In genomic region chr19:21723911-21724655, GRCm38 (mm10) we compare ENCODE assay signal across 12 mouse cellular contexts. TPM values are rescaled to one million over a fixed set of nuclear protein-coding genes. Genes with fewer than 3 reads are reported as not detected.
A peak's percentile ranks its signal among the peaks of the same experiment; 100 is the strongest.
DNase-seq lines count a peak whose midpoint lies in the region; ATAC-seq and TF ChIP-seq lines count a peak whose summit lies in the region.
"Had no signal": no experiment of that assay in that cellular context is flagged by ENCODE, and none has a peak within 500 bp of the region (broad histone marks: within the 10 kb centered on the region; RNA-seq: fewer than 3 reads in every experiment).

No protein-coding gene starts in this region.

- WGBS in hindbrain, postnatal 0 days: 27% methylated on average over 8 of the region's 8 CpGs
- 94% methylated on average over 8 of the region's 8 CpGs for WGBS in limb, embryonic 11.5 days

- intact Hi-C loops in heart, postnatal 25 days (cut with DNase I): no loop called here

- no peak overlapping the region for H3K9ac ChIP-seq in hindbrain, postnatal 0 days (replicated peaks; ENCODE audit: low read length)
- H3K9ac ChIP-seq in limb, embryonic 11.5 days (ENCODE audit: low read length): no peak overlapping the region
- H3K9ac ChIP-seq: stomach, embryonic 15.5 days had no signal

- no peaks in the 10 kb centered on the region for H3K9me3 ChIP-seq in hindbrain, postnatal 0 days (ENCODE audit: low read length)
- no peaks in the 10 kb centered on the region for H3K9me3 ChIP-seq in limb, embryonic 11.5 days (ENCODE audit: control insufficient read depth, low read length)
- H3K9me3 ChIP-seq: megakaryocyte, embryonic 14.5 days; stomach, embryonic 15.5 days had no signal

- H3K36me3 ChIP-seq in hindbrain, postnatal 0 days (ENCODE audit: insufficient read depth, low read length): no peaks in the 10 kb centered on the region
- H3K36me3 ChIP-seq in limb, embryonic 11.5 days (ENCODE audit: control insufficient read depth, insufficient read depth, low read length): no peaks in the 10 kb centered on the region
- H3K36me3 ChIP-seq: stomach, embryonic 15.5 days had no signal

- peak; percentile 97 for ATAC-seq in hindbrain, postnatal 0 days
- ATAC-seq in limb, embryonic 11.5 days (ENCODE audit: insufficient number of reproducible peaks, low FRiP score, low TSS enrichment, low read depth): no peak
- ATAC-seq in megakaryocyte-erythroid progenitor cell, adult 5-6 weeks (replicated peaks; ENCODE audit: low FRiP score, low TSS enrichment, poor library complexity, severe bottlenecking): no peak

- no peaks in the 10 kb centered on the region for H3K4me1 ChIP-seq in hindbrain, postnatal 0 days (ENCODE audit: insufficient read depth, low read length)
- H3K4me1 ChIP-seq in limb, embryonic 11.5 days (ENCODE audit: control insufficient read depth, insufficient read depth, low read length): no peaks in the 10 kb centered on the region
- H3K4me1 ChIP-seq: megakaryocyte, embryonic 14.5 days; stomach, embryonic 15.5 days had no signal

- peak; percentile 20 to 40 for DNase-seq in spleen, postnatal 36 days (ENCODE audit: low spot score in 2 of 2)
- no peak for DNase-seq in spleen, adult 12 weeks (ENCODE audit: low spot score)
- DNase-seq in hindbrain, postnatal 0 days (ENCODE audit: low spot score): peak; percentile 87
- peak; percentile 9 for DNase-seq in limb, embryonic 11.5 days (ENCODE audit: low spot score)
- peak; percentile 89 for DNase-seq in telencephalon, adult 2 months (ENCODE audit: low read depth, low spot score)
- no peak for DNase-seq in heart, postnatal 25 days (ENCODE audit: low spot score)
- DNase-seq in thymus, postnatal 14 days: no peak
- DNase-seq: kidney, postnatal 36 days had no signal

- H3K27me3 ChIP-seq in hindbrain, postnatal 0 days (ENCODE audit: insufficient read depth, low read length): no peaks in the 10 kb centered on the region
- H3K27me3 ChIP-seq in limb, embryonic 11.5 days (ENCODE audit: control insufficient read depth, insufficient read depth, low read length): no peaks in the 10 kb centered on the region
- H3K27me3 ChIP-seq: CH12.LX; megakaryocyte, embryonic 14.5 days; stomach, embryonic 15.5 days had no signal

- no peak overlapping the region for H3K4me2 ChIP-seq in hindbrain, postnatal 0 days (ENCODE audit: low read depth, low read length)
- no peak overlapping the region for H3K4me2 ChIP-seq in limb, embryonic 11.5 days (ENCODE audit: low read depth, severe bottlenecking)
- H3K4me2 ChIP-seq: stomach, embryonic 15.5 days had no signal

- H3K4me3 ChIP-seq in hindbrain, postnatal 0 days (ENCODE audit: low read length): no peak overlapping the region
- no peak overlapping the region for H3K4me3 ChIP-seq in limb, embryonic 11.5 days (ENCODE audit: low read depth, low read length)
- H3K4me3 ChIP-seq: megakaryocyte, embryonic 14.5 days; stomach, embryonic 15.5 days had no signal

- H3K27ac ChIP-seq in hindbrain, postnatal 0 days: peak overlapping the region; percentile 57
- H3K27ac ChIP-seq in limb, embryonic 11.5 days (replicated peaks; ENCODE audit: low read depth, low read length): no peak overlapping the region
- H3K27ac ChIP-seq: stomach, embryonic 15.5 days had no signal

- no peak for TF ChIP-seq CTCF in hindbrain, postnatal 0 days (IDR thresholded peaks at IDR 0.05; ENCODE audit: low read depth)

RNA-seq across cellular contexts. Expression of gene Cemip2, which starts 54.1 kb away (rescaled TPM):
- 25.1 and 26.2 TPM in 2 replicates for total RNA-seq in hindbrain, postnatal 0 days (2014; rRNA removed)
- polyA plus RNA-seq in hindbrain, postnatal 0 days (2015; fragmentation: Nextera tagmentation; extraction: Ambion mirVana): 11.7 TPM in 2 replicates
- 52.1 and 54.6 TPM in 2 replicates for polyA plus RNA-seq in limb, embryonic 11.5 days (2014; fragmentation: Nextera tagmentation; extraction: Ambion mirVana)
- 10 to 100 TPM; 13.7 to 14.1 TPM for total RNA-seq in heart, postnatal 25 days (2021)
- 1.1 and 3.8 TPM in 2 replicates for total RNA-seq in megakaryocyte-erythroid progenitor cell, adult 5-6 weeks (2014; fragmentation: Nextera tagmentation)
- 3.3 and 4.6 TPM in 2 replicates for total RNA-seq in megakaryocyte-erythroid progenitor cell, adult 5-6 weeks (2017)

Comparison
In these comparisons a context has a peak if more than half of its experiments do, and no peak if none do; other contexts are left out.
1. DNase-seq: peak in spleen, postnatal 36 days (2 of 2), hindbrain, postnatal 0 days (single experiment), limb, embryonic 11.5 days (single experiment) and telencephalon, adult 2 months (single experiment); none in spleen, adult 12 weeks (single experiment), heart, postnatal 25 days (single experiment) and thymus, postnatal 14 days (single experiment).